Comparison of ENCODE assay signal across 9 mouse cellular contexts in genomic region chr11:83467120-83467652, GRCm38 (mm10). TPM values are rescaled to one million over a fixed set of nuclear protein-coding genes. Genes with fewer than 3 reads are reported as not detected.
DNase-seq lines count a peak whose midpoint lies in the region; ATAC-seq lines count a peak whose summit lies in the region.
"Had no signal": no experiment of that assay in that cellular context is flagged by ENCODE, and none has a peak within 500 bp of the region (broad histone marks: within the 10 kb centered on the region; RNA-seq: fewer than 3 reads in every experiment).

No protein-coding gene starts in this region.

- H3K27ac ChIP-seq in kidney, embryonic 16.5 days (ENCODE audit: low read length), result peak overlapping the region; percentile 47; the same call in 1 of the 2 replicates
- H3K27ac ChIP-seq in stomach, embryonic 14.5 days (ENCODE audit: low read length), result no peak overlapping the region

- DNase-seq in cerebellum, adult 11 months, result peak; percentile 41
- DNase-seq in right cerebral cortex, postnatal 10 days (ENCODE audit: low spot score in 2 of 2), result peak; percentile 70 to 74
- no peak for DNase-seq in right cerebral cortex, adult 18-20 months
- peak; percentile 82 to 92 for DNase-seq in heart, adult 18-20 months
- no peak for DNase-seq in embryo, embryonic 10.5 days (ENCODE audit: low spot score)

- 53% methylated on average over 11 of the region's 11 CpGs for WGBS in kidney, embryonic 16.5 days
- WGBS in stomach, embryonic 14.5 days, result 57% methylated on average over 11 of the region's 11 CpGs

- peaks cover 12% of the 10 kb centered on the region for H3K27me3 ChIP-seq in kidney, embryonic 16.5 days (ENCODE audit: insufficient read depth, low read length)
- peaks cover 6% of the 10 kb centered on the region for H3K27me3 ChIP-seq in stomach, embryonic 14.5 days (ENCODE audit: control insufficient read depth, insufficient read depth, low read length)

- no peaks in the 10 kb centered on the region for H3K36me3 ChIP-seq in kidney, embryonic 16.5 days (ENCODE audit: insufficient read depth, low read length)
- H3K36me3 ChIP-seq in stomach, embryonic 14.5 days (ENCODE audit: control insufficient read depth, insufficient read depth, low read length), result no peaks in the 10 kb centered on the region

- H3K4me3 ChIP-seq in kidney, embryonic 16.5 days (ENCODE audit: low read length), result no peak overlapping the region
- H3K4me3 ChIP-seq in stomach, embryonic 14.5 days (ENCODE audit: low read depth, low read length), result no peak overlapping the region

- no peaks in the 10 kb centered on the region; the same call in 1 of the 2 replicates for H3K4me1 ChIP-seq in kidney, embryonic 16.5 days (ENCODE audit: insufficient read depth, low read length)
- H3K4me1 ChIP-seq in stomach, embryonic 14.5 days (ENCODE audit: control insufficient read depth, insufficient read depth, low read length), result no peaks in the 10 kb centered on the region; the same call in 1 of the 2 replicates

- H3K9me3 ChIP-seq in kidney, embryonic 16.5 days (ENCODE audit: low read length), result no peaks in the 10 kb centered on the region
- no peaks in the 10 kb centered on the region for H3K9me3 ChIP-seq in stomach, embryonic 14.5 days (ENCODE audit: control insufficient read depth, low read depth, low read length)

- no peak overlapping the region for H3K9ac ChIP-seq in kidney, embryonic 16.5 days (replicated peaks; ENCODE audit: low read length)
- H3K9ac ChIP-seq in stomach, embryonic 14.5 days (replicated peaks; ENCODE audit: low read depth, low read length), result no peak overlapping the region

- H3K4me2 ChIP-seq in kidney, embryonic 16.5 days (replicated peaks; ENCODE audit: low read depth, low read length), result no peak overlapping the region
- no peak overlapping the region for H3K4me2 ChIP-seq in stomach, embryonic 14.5 days (replicated peaks; ENCODE audit: low read depth, low read length)

- ATAC-seq in cerebellum, adult (ENCODE audit: insufficient number of reproducible peaks, low FRiP score, low TSS enrichment), result no peak
- peak; percentile 64 for ATAC-seq in kidney, embryonic 16.5 days (ENCODE audit: low FRiP score, low TSS enrichment)
- 0 out of 2 replicates have a peak, but pooled peaks have one; percentile 16 for ATAC-seq in stomach, embryonic 14.5 days (ENCODE audit: insufficient number of reproducible peaks, insufficient read depth, low FRiP score, low read depth)

RNA-seq across cellular contexts. Expression of gene Mmp28, which starts 4.3 kb away (rescaled TPM):
- total RNA-seq in heart, adult 18-20 months (2021), result 1 to 10 TPM; 3.0 to 4.7 TPM
- polyA plus RNA-seq in kidney, embryonic 16.5 days (2015; fragmentation: Nextera tagmentation; extraction: Ambion mirVana), result 1.7 and 1.8 TPM in 2 replicates
- polyA plus RNA-seq in stomach, embryonic 14.5 days (2014; fragmentation: Nextera tagmentation; extraction: Ambion mirVana), result 1.4 and 1.9 TPM in 2 replicates

RNA-seq across cellular contexts. Expression of gene Taf15, which starts 5.7 kb away (rescaled TPM):
- total RNA-seq in heart, adult 18-20 months (2021), result 10 to 100 TPM; 34.2 to 41.5 TPM
- 8.3 and 14.6 TPM in 2 replicates for polyA plus RNA-seq in kidney, embryonic 16.5 days (2015; fragmentation: Nextera tagmentation; extraction: Ambion mirVana)
- 26.8 and 27.0 TPM in 2 replicates for polyA plus RNA-seq in stomach, embryonic 14.5 days (2014; fragmentation: Nextera tagmentation; extraction: Ambion mirVana)

RNA-seq across cellular contexts. Expression of gene 1700020L24Rik, which starts 29.7 kb away (rescaled TPM):
- total RNA-seq in heart, adult 18-20 months (2021), result not detected
- not detected in 2 replicates for polyA plus RNA-seq in kidney, embryonic 16.5 days (2015; fragmentation: Nextera tagmentation; extraction: Ambion mirVana)
- 1.5 TPM in 1 of 2 replicates, not detected in the other for polyA plus RNA-seq in stomach, embryonic 14.5 days (2014; fragmentation: Nextera tagmentation; extraction: Ambion mirVana)

RNA-seq across cellular contexts. Expression of gene Gas2l2, which starts 37.9 kb away (rescaled TPM):
- total RNA-seq in heart, adult 18-20 months (2021), result not detected
- not detected in 2 replicates for polyA plus RNA-seq in kidney, embryonic 16.5 days (2015; fragmentation: Nextera tagmentation; extraction: Ambion mirVana)
- polyA plus RNA-seq in stomach, embryonic 14.5 days (2014; fragmentation: Nextera tagmentation; extraction: Ambion mirVana), result 0.10 TPM in 1 of 2 replicates, not detected in the other

RNA-seq across cellular contexts. Expression of gene Heatr9, which starts 54.8 kb away (rescaled TPM):
- total RNA-seq in heart, adult 18-20 months (2021), result under 1 TPM in 1 of 2 experiments, not detected in 1; 0.26 TPM
- polyA plus RNA-seq in kidney, embryonic 16.5 days (2015; fragmentation: Nextera tagmentation; extraction: Ambion mirVana), result 0.07 TPM in 1 of 2 replicates, not detected in the other
- polyA plus RNA-seq in stomach, embryonic 14.5 days (2014; fragmentation: Nextera tagmentation; extraction: Ambion mirVana), result not detected in 2 replicates
- polyA plus RNA-seq: cortical plate, adult 2 months had no signal

Comparison
In these comparisons a context has a peak if more than half of its experiments do, and no peak if none do; other contexts are left out.
1. DNase-seq: peak in cerebellum, adult 11 months (single experiment), right cerebral cortex, postnatal 10 days (2 of 2) and heart, adult 18-20 months (2 of 2); none in right cerebral cortex, adult 18-20 months (single experiment) and embryo, embryonic 10.5 days (single experiment).